Mouse (Mus musculus): ENCODE results near the gene Arhgap32.
"Not testable (repeated sequence)": the region's sequence is repeated elsewhere in the genome, so short reads cannot be mapped to it uniquely, and the experiment has no call there.

The Arhgap32 gene

DNA sequence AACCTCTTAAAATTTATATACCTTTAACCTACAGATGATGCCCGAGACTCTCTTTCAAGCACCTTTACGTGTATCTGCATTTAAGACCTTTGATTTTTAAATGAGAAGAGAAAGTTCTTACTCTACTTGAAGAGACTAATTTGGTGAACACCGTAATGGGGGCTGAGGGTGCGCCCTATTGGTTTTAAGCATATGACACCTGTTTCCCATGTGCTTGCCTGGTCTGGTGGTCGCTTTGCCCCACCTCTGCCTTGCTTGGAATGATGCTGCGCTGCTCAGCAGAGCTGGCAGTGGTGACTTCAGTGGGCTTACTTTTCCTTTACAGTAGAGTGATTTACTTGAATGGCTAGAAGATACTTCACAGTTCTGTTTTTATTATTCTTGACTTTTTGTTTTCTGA is 3.6 kb downstream of the Arhgap32 start:
- CTCF ChIA-PET, result no interaction called here
- POLR2A ChIA-PET, result interaction anchor here in 1 of 4 experiments (0.6 to 2.3 kb wide), 5 partner anchors 8 to 878 kb away, joined by 4 to 10 read pairs (median 7); no protein-coding TSS in a partner anchor

DNA sequence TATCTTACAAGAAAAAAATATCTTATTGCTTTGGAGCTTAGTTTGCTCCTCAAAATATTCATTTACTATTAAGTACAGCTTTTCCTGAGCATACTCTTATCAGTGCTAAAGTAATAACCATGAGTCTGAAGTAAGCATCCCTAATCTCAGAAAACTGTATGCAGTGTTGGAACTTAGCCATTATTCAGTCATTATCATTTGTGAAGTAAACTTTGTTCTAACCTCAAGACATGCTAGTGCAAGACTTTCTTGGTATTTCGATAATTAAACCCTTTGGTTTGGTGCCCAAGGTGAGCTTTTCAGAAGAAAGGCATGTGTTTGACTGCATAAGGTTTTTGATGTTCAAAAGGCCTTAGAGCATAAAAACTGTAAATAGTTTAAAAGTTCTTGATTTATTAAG is 4.2 kb downstream of the Arhgap32 start:
- ChIA-PET CTCF (no interaction called here), POLR2A (interaction anchor here in 1 of 4 experiments (0.6 to 2.0 kb wide), 3 partner anchors 9 to 878 kb away, joined by 4 to 10 read pairs (median 4); no protein-coding TSS in a partner anchor)

DNA sequence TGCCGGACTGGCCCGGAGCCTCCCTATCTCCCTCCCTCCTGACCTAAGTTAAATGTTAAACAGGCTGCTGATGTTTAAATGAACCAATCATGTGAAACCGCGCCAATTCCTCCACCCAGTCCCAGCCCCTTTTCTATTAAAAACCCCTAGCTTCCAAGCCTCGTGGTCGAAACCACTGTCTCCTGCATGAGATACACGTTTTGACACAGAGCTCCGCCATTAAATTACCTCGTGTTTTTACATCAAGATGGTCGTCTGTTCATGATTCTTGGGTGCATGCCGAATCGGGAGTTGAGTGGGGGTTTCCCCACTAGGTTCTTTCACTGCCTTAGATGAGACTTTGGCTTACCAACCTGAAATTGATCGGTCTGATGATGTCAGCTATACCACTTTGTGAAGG is 5.3 kb downstream of the Arhgap32 start:
- CTCF ChIA-PET, result not testable (repeated sequence)
- POLR2A ChIA-PET, result interaction anchor here in 3 of 4 experiments (0.7 to 2.9 kb wide), 7 partner anchors 13 to 51 kb away, joined by 3 to 13 read pairs (median 3); no protein-coding TSS in a partner anchor

DNA sequence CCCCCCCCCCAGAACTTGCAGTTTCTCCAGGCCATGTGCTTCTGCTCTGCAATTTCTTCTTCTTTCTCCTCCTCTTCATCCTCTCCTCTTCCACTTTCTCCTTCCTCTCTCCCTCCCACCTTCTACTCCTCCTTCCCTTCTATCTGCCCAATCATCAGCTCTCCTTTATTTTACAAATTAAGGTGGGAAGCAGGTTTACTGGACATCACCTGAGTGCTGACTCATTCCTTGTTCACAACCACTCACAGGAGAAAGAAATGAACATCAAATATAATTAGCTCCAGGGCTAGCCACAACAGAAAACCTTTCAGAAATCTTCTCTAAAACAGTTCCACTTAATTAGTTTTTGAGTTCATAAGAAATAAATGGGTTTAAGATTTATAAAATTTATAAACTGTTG is 20.3 kb downstream of the Arhgap32 start:
- POLR2A ChIA-PET, result interaction anchor here (0.6 to 4.9 kb wide), 46 partner anchors 10 to 971 kb away, joined by 3 to 38 read pairs (median 4); no protein-coding TSS in a partner anchor
- CTCF ChIA-PET, result interaction anchor here in 1 of 4 experiments (0.7 to 1.8 kb wide), 2 partner anchors 23 kb away, joined by 4 to 9 read pairs; no protein-coding TSS in a partner anchor

DNA sequence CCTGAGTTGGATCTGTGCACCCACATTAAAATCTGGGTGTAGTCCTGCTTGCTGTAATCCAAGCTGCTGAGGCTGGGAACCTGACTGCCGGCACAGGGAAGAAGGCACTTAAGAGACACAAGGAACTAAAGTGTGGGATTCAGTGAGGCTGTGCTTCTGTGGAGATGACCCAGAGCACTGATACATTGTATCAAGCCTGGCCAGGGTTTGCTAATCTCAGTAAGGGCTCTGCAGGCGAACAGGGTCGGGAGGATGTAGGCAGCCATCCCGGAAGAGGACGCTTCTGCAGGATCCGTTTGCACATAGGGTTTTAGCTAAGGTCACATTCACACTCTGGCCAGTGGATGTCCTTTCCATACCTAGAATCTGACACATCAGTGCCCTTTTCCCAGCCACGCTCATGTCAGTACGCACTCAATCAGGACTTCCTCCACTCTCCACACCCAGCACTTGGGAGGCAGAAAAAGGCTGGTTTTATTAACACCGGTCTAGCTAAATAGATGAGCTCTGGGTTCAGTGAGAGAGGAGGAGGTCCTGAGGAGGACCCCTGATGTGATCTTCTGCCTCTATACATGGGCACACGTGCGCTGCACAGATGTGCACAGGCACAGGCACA is 20.9 kb downstream of the Arhgap32 start:
- POLR2A ChIA-PET, result interaction anchor here (0.6 to 4.9 kb wide), 46 partner anchors 9 to 970 kb away, joined by 3 to 38 read pairs (median 4); no protein-coding TSS in a partner anchor
- CTCF ChIA-PET, result interaction anchor here in 1 of 4 experiments (0.7 to 1.8 kb wide), 2 partner anchors 22 to 24 kb away, joined by 4 to 9 read pairs; no protein-coding TSS in a partner anchor

DNA sequence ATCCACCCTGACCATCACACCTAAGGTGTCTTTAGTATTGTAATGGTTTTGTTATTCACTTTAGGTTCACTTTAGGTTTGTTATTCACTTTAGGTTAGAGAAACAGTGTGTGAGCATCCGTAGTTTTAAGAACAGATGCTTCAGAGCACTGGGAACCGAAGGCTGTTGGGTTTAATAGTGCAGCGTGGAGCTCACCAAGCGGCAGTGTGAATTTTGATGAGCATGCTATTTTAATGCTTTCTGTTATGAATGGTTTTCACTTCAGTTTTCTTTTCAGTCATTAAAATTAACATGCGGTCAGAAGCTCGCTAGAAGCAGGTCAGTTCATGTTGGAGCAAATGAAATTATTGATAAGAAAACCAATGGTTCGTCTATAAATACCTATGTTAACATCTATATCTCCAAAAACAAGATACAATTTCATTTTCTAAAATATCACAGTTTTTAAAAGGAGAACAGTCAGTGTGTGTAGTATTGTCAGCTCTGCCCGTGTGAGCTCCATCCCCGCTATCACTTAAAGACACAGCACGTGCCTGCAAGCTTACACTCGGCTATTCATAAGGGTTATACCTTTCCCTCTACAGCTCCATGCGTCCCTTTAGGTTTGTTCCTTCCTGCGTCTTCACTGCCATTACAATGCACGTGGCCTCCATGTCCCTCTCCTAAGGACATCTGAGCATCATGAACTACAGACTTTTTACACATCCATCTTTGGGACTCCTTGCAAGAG is 21.9 kb downstream of the Arhgap32 start:
- POLR2A ChIA-PET, result interaction anchor here in 3 of 4 experiments (0.6 to 4.9 kb wide), 19 partner anchors 8 to 938 kb away, joined by 3 to 38 read pairs (median 4); no protein-coding TSS in a partner anchor

DNA sequence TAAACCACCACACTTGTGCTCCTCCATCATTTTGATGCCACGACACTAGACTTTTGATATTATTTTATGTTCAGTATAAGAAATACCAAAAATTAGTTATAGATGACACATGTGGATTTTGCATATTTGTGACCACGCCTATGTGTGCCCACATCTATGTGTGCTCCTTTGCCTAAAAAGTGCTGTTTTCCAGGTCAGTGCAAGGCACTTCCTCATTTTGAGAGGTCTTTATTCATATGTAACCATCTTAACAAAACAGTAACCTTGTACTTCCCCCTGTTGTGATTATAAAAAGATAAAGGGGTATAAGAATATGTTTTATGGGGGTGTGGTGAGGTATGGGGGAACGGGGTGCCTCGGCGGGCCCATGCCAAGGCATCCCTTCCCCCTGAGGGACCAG is 22.7 kb downstream of the Arhgap32 start:
- ChIA-PET CTCF (no interaction called here), POLR2A (interaction anchor here in 2 of 4 experiments (1.0 to 4.9 kb wide), 7 partner anchors 8 to 48 kb away, joined by 4 to 37 read pairs (median 5); no protein-coding TSS in a partner anchor)

More for the DNA sequence above, 21.9 kb downstream of the Arhgap32 start:
- CTCF ChIA-PET, result no interaction called here

DNA sequence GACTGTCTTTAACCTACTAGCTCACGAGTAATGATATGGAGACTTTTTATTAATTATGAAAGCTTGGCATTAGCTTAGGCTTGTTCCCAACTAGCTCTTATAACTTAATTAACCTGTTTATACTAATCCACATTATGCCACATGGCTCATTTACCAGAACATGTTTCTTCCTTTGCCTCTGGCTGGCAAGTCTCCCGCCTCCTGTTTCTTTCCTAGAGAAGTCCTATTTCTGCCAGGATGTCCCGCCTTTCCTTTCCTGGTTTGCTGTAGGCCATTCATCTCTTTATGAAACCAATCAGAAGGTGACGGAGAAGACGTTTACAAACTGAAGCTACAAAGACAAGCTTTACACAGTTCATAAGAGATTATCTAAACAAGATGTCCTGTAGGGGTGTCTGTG is 23.7 kb downstream of the Arhgap32 start:
- CTCF ChIA-PET, result interaction anchor here in 1 of 4 experiments (0.7 kb wide), 1 partner anchor 13 kb away, joined by 3 read pairs; no protein-coding TSS in a partner anchor
- POLR2A ChIA-PET, result interaction anchor here in 2 of 4 experiments (0.9 to 1.3 kb wide), 6 partner anchors 16 to 110 kb away, joined by 3 to 4 read pairs (median 4); no protein-coding TSS in a partner anchor

DNA sequence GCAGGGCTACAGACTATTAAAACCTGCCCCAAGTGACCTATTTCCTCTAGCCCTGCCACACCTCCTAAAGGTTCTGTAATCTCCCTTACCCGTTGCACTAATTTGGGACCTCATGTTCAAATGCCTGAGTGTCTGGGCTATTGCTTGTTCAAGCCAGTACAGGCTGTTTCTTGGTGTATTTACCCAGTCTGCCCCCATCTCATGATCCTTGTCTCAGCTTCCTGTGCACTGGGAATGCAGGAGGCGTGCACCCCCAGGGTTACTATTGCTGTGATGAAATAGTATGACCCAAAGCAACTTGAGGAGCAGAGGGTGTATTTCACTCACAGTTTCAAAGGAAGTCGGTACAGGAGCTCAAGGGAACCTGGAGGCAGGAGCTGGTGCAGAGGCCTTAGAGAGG is 26.9 kb downstream of the Arhgap32 start:
- CTCF ChIA-PET, result interaction anchor here in 2 of 4 experiments (0.7 to 1.5 kb wide), 3 partner anchors 52 to 171 kb away, joined by 3 to 5 read pairs (median 4); no protein-coding TSS in a partner anchor
- POLR2A ChIA-PET, result interaction anchor here in 3 of 4 experiments (0.7 to 1.5 kb wide), 9 partner anchors 10 to 222 kb away, joined by 3 to 9 read pairs (median 4); no protein-coding TSS in a partner anchor

DNA sequence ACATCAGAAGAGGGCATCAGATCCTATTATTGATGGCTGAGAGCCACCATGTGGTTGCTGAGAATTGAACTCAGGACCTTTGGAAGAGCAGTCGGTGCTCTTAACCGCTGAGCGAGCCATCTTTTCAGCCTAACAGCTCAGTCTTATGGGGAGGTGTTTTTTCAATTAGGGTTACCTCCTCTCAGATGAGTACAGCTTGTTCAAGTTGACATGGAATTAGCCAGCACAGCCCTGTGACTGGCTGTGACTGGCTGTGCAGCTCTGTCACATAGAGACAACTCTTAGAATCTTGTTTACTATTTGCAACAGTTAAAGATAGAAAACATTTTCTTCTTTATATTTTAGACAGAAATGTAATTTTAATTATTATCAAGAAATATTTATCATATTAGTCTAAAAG is 27.5 kb downstream of the Arhgap32 start:
- ChIA-PET CTCF (interaction anchor here in 3 of 4 experiments (0.6 to 1.5 kb wide), 4 partner anchors 20 to 193 kb away, joined by 3 to 5 read pairs (median 4); no protein-coding TSS in a partner anchor), POLR2A (interaction anchor here (0.6 to 1.5 kb wide), 15 partner anchors 9 to 1025 kb away, joined by 3 to 9 read pairs (median 3); no protein-coding TSS in a partner anchor)

DNA sequence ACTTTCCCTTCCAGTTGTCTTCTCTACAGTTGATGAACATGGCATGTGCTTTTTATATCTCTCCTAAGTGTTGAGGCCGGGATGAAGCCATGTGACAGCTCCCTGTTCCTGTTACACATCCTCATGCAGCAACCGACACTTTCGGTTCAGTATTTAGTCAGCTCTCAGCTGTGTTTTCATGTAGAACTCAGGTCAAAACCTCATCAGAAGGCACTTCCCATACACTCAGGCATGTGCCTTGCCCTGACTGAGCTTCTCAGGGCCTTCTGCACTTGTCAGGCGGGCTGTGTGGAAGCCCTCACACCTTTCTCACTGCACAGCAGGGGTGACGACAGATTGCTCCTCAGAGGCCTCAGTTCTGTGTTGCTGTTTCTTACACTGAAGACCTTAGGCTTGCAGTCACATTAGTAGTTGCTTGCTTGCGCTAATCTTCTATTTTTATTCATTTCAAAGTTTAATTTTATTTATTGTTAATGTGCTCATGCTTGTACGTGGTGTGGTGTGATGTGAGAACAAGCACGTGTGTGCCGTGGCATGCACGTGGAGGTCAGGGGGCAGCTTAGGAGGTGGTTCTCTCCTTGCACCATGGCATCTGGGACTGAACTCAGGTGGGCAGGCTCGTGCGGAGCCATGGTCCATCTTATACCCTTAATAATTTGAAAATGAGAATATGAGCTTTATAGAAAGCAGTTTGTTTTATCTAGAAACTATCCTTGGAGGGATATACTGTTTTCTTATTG is 30.5 kb downstream of the Arhgap32 start:
- ChIA-PET CTCF (interaction anchor here in 1 of 4 experiments (0.8 to 1.3 kb wide), 2 partner anchors 9 to 12 kb away, joined by 3 read pairs; no protein-coding TSS in a partner anchor), POLR2A (interaction anchor here in 3 of 4 experiments (0.7 to 4.1 kb wide), 8 partner anchors 8 to 186 kb away, joined by 3 to 38 read pairs (median 4); no protein-coding TSS in a partner anchor)

DNA sequence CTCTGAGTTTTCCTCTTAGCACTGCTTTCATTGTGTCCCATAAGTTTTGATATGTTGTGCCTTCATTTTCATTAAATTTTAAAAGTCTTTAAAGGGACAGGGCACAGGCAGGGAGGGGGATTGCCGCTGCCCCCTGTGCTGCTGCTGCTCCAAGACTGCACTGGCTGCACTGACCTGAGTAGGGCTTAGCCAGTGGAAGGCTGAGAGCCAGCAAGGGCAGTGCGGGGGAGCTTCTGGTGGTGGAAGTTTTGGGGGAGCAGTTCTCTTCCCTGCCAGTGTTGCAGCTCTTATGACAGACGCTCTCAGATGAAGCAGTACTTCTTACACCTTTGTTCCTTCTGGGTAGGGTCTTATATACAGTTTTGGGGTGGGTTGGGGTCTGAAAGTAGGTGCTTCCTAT is 33.3 kb downstream of the Arhgap32 start:
- POLR2A ChIA-PET, result interaction anchor here in 2 of 4 experiments (0.9 to 1.8 kb wide), 6 partner anchors 11 to 109 kb away, joined by 3 to 4 read pairs (median 4); no protein-coding TSS in a partner anchor
- CTCF ChIA-PET, result interaction anchor here in 2 of 4 experiments (0.7 to 0.9 kb wide), 2 partner anchors 10 to 178 kb away, joined by 3 read pairs; no protein-coding TSS in a partner anchor

DNA sequence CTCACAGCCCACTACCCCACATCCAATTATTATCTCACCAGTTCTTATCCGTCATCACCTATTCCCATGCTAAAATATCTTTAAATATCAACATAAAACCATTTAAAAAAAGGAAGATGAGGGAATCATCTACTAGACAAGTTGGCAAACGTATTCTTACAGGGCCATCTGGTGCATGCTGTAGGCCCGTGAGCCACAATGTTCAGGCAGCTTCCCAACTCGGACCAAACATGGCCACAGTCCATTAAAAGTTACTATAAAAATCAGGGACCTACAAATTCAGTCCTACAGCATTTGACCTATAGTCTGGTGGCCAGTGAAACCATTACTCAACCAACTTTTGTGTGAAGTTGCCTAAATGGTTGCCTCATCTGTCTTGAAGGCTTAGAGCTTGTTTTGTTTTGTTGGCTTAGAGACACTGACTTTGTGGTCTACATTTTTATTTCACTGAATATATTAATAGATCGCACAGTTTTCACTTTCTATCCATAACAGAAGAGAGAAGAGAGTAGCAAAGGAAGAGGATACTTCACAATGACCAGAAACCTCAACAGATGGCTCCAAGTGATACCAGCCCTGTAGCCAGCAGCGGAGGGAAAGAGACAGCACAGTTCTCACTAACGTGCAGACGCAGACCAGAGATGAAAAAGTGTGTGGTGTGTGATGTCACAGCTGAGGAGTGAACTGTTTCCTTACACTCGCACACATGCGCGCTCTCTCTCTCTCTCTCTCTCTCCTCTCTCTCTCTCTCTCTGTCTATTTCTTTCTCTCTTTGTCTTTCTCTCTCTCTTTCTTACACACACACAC is 34.1 kb downstream of the Arhgap32 start:
- ChIA-PET CTCF (interaction anchor here in 1 of 4 experiments (0.9 kb wide), 1 partner anchor 179 kb away, joined by 3 read pairs; no protein-coding TSS in a partner anchor), POLR2A (interaction anchor here in 2 of 4 experiments (0.6 to 1.8 kb wide), 8 partner anchors 12 to 110 kb away, joined by 3 to 4 read pairs (median 4); no protein-coding TSS in a partner anchor)

DNA sequence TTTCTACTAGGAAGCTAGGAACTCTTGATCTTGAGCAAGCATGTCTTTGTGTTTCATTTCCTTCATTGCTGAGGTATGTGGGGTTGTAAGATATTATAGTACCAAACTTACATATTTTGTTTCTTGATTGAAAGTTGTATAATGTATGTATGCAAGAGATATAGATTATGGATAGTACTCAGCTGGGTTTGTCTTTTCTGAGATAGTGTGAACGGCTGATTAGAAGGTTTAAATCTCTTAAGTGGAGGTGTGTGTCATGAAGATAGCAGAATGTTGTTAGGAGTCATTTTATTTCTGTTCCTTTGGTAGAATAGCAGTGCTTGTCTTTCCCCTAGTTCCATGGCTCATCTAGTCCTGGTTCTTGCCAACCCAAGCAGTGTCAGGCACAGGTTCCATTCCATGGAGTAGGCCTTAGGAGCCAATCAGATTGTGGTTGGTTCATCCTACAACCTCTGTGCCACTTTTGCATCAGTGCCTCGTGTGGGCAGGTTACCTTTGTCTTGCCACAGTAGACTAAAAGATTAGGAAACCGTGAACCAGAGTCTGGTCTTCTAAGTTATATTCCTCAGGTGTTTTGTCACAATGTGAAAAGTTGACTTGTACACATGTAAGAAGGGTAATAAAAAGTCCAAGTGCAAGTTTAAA is 38.9 kb downstream of the Arhgap32 start:
- CTCF ChIA-PET, result interaction anchor here in 1 of 4 experiments (0.9 kb wide), 1 partner anchor 8 kb away, joined by 3 read pairs; no protein-coding TSS in a partner anchor
- POLR2A ChIA-PET, result interaction anchor here in 2 of 4 experiments (0.7 to 4.6 kb wide), 8 partner anchors 12 to 205 kb away, joined by 3 to 28 read pairs (median 4); no protein-coding TSS in a partner anchor

DNA sequence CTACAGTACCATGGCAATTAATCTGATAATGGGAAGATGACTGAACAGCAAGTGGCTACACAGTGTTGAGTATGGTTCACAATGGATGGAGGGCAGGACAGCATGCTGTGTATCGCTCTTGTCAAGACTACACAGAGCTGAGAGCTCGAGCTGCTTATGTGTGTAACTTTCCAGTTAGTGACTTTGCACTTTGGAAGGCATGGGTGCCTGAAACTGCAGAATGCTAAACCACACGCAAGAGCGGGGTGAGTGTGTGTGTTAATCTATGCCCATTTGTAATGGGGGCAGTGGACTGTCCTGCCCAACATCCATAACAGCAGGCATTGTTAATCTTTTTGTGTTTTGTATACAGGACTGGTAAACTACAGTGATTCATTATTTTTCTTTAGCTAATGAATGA is 40.8 kb downstream of the Arhgap32 start:
- CTCF ChIA-PET, result interaction anchor here in 1 of 4 experiments (0.7 kb wide), 1 partner anchor 214 kb away, joined by 4 read pairs; no protein-coding TSS in a partner anchor
- POLR2A ChIA-PET, result interaction anchor here in 2 of 4 experiments (0.8 to 4.6 kb wide), 4 partner anchors 11 to 88 kb away, joined by 3 to 28 read pairs (median 4); no protein-coding TSS in a partner anchor

DNA sequence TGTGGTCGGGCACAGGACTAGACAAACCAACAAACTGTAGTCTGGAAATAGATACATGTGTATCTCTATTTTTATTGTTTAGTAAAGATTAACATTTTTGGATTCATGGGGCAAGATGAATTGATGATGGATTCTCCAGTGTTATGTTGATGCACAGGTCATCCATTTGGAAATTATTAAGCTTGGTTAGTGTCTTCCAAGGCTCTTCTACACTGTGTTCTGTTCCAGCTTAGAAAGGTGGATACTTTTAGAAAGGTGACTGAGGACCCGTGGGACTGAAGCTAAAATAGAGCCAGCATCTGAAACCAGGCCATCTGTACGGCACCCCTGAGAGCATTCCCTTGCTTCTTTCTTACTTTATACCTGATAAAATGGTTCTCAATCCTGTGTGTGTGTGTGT is 41.3 kb downstream of the Arhgap32 start:
- ChIA-PET POLR2A (interaction anchor here in 2 of 4 experiments (0.8 to 4.6 kb wide), 5 partner anchors 11 to 88 kb away, joined by 3 to 28 read pairs (median 3); no protein-coding TSS in a partner anchor), CTCF (interaction anchor here (0.5 to 1.2 kb wide), 5 partner anchors 186 to 215 kb away, joined by 3 to 5 read pairs (median 3); no protein-coding TSS in a partner anchor)

All from embryonic stem cell, embryonic (primary cell).